Mouse (Mus musculus) left cerebral cortex, adult 9 months (tissue): ENCODE measurements around the gene Ahdc1.
A peak's percentile ranks its signal among the peaks of the same experiment; 100 is the strongest.

Experiments
- DNase-seq, 2 experiments: peaks; one replicate each; pipeline ENCODE4 v3.0.0; 2022; ENCODE audit warnings: low spot score in 2 of 2

Gene Ahdc1

GRCm38 (mm10) chr4:133017597-133018262 is 6.7 kb downstream of the Ahdc1 start:
- peak in 1 of 2 experiments; percentile 66 for DNase-seq

DNA sequence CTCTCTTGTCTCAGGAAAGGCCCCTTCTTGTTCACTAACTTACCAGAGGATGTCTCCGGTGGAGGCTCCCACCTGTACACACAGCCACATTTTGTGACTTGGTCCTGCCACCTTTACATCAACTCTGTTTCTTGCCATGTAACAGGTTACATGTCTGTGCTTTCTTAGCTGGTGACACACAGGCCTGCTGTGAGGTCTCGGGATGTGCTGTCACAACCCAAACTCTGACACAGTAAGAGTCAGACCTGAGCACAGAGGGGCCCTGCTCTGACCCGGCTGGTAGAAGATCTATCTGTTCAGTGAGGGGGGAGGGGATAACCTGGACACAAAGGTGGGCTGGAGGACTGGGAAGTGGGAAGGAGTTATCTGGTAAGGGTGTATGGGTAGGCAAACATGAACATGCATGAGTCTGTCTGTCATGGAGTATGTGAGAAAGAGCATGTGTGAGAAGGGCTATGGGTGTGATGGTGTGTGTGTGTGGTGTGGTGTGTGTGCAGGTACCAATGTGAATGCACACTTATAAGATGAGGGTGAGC is 7.3 kb downstream of the Ahdc1 start:
- DNase-seq, result no peak

DNA sequence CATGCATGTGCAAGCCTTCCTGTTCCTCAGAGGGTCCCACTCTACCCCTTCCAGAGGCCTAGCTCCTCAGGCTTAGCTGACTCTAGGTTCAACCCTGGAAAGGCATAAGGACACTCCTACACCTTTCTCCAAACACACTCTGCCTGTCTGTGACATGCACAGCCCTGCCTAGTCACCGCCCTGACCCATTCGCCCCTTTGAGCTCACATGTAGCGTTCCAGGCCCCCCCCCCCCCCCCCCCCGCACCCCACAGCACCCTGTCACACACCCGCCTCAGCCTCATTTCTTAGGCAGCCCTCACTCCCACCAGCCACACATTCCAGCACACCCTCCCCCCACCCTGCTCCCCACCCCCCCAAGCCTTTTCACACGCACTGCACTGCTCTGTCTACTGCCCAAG is 9.7 kb downstream of the Ahdc1 start:
- DNase-seq, result no peak

DNA sequence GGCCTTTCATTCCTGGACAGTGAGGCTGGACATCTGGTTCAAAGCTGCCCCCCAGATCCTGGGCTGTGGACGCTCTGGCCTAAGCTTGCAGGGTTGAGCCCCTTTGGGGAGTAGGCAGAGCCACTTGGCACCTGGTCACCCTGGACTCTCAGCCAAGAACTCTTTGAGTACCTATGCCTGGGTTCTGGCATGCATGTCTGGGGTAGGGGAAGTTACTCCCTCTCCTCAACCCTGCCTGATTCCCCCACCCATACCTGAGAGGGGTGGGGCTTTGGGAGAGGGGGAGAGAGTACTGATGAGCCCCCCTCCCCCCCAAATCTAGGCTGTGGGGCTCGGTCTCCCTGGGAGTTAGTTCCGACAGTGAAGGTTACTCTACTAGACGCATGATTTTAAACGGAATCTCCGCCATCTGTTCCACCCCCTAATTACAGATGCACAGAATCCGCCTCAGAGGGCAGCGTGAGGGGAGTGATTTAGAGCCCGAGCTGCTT is 10.2 kb downstream of the Ahdc1 start:
- no peak for DNase-seq

DNA sequence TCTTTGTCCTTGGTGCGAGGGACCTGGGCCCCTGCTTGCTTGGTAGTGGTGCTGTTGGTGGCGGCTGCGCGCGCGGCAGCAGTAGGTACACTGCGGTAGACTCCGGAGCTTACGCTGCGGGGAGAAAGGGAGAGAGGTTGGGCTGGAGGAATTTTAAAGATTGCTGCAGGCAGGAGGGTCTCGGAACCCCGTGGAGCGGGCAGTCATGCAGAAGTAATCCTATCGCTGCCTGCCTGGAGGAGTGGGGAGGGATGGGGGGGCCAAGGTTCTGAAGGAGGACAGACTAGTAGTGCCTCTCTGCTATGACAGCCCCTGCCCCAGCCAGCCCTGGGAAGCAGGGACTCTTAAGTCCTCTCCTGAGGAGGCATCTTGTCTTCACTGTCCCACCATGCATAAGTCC is 11.2 kb downstream of the Ahdc1 start:
- no peak for DNase-seq

DNA sequence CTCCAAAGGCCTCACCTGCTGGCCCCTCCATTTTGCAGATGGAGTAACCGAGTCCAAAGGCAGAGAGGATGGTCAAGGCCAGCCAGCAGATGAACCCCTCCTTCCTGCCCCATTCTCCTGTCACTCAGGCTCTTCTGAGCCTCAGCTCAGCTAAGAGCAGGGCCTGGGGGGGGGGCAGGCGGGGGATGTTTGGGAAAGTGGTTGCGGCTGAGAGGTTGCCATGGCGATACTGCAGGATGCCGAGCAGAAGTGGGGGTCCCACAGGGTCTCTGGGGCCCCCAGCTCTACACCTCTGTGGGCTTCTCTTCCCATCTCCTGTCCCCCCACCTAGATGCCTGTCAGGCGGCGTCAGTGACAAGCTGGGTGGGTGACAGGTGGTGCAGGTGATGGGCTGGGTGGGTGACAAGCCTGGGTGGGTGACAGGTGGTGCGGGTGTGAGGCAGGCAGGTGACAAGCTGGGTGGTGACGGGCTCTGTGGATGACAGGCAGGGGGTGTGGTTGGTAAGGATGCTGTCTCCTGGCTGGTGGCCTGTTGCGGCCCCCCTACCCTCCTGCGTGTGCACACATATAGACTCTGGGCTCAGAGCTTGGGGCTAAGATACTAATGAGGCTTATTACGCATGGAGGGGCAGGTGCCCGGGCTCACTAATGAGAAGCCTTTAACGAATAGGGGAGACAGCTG is 12.0 kb downstream of the Ahdc1 start:
- DNase-seq, result no peak

GRCm38 (mm10) chr4:133023636-133024035 is 12.6 kb downstream of the Ahdc1 start:
- DNase-seq, result no peak

DNA sequence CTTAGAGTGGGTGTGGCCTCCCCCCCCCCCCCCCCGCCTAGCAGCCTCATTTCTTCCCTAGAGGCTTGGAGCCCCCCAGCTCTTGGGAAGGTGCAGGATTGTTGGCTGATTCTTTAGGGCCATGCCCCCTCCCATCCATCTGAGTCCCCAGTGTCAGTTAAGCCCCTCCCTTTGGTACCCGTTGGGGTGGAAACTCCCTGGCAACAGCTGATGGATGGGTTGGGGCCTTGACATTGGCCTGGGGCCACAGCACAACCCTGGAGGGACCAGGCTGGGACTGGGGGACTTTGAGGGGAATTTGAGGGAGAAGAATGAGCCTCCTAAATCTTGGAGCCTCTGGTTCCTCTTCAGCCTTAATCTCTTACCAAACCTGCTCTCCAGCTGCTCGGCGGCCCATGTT is 13.3 kb downstream of the Ahdc1 start:
- DNase-seq, result no peak

GRCm38 (mm10) chr4:133024969-133025685 is 14.1 kb downstream of the Ahdc1 start:
- no peak for DNase-seq

GRCm38 (mm10) chr4:133026272-133026671 is 15.2 kb downstream of the Ahdc1 start:
- no peak for DNase-seq

GRCm38 (mm10) chr4:133026826-133027375 is 15.8 kb downstream of the Ahdc1 start:
- no peak for DNase-seq

- no peak for DNase-seq
Measured at GRCm38 (mm10) chr4:133027721-133028120, 16.7 kb downstream of the Ahdc1 start.

DNA sequence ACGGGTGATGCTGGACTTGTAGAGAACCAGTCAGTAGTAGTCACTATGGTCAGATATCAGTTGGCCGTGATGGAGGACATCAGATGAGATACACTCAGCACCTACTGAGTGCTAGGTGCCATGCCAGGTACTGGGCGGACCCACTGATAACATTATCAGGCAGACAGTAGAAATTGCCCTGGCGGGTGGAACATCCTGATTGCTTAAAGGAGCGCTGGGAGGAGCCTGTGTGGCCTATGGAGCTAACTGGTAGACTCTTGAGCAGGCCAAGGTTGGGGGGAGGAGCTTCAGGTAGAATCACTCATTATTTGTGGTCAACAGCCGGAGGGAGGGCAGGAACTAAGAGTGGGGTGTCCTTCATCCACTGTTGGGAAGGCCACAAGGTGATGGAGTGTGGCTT is 17.1 kb downstream of the Ahdc1 start:
- DNase-seq, result no peak

- no peak for DNase-seq
Measured at GRCm38 (mm10) chr4:133028875-133029274, 17.8 kb downstream of the Ahdc1 start.

DNA sequence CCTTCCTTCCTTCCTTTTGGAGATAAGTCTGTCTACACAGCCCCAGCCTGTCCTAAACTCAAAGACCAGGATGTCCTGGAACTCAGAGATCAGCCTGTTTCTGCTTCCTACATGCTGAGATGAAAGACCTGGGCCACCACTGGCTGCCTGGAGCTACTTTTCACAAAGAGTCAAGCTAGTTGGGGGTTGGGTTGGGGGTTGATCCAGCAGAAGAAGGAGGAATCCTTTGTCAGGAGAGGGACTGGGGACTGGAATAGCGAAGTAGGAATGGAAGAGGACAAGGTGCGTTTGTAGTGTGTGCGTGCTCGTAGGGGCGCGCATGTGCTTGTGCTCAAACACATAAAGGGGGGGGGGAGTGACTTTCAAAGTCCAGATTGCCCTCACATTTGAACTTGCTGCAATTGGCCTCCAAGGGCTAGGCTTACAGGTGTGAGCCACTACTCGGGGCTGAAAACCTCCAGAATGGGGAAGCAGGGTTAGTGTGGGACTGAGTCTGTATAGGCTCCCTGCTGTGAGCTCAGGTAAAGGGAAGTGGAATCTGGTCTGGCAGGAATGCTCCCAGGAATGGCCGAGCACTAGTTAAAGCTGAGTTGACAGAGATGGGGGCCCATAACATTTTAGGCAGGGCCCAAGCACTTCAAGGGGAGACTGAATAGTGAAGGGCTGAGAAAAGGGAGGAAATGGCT is 21.5 kb downstream of the Ahdc1 start:
- no peak for DNase-seq

GRCm38 (mm10) chr4:133034478-133034877 is 23.4 kb downstream of the Ahdc1 start:
- no peak for DNase-seq

GRCm38 (mm10) chr4:133035446-133035845 is 24.4 kb downstream of the Ahdc1 start:
- DNase-seq, result no peak

GRCm38 (mm10) chr4:133035946-133036345 is 24.9 kb downstream of the Ahdc1 start:
- no peak for DNase-seq

DNA sequence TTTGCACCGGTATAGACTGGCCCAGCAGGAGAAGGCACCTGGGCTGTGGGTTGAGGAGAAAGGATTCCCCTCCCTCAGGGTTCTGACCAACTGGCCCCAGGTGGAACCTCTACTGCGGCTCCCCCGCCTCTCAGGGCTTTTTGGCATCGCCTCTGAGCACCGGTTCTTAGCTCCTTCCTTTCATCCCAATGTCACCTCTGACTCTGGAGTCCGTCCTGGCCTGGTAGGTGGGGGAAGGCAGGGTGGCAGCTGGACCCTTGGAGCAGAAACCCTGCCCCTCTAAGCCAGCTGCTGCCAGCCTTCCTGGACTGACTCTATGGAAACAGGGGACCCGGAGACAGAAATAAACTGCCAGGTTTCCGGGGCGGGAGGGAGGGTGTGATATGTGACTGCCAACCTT is 26.2 kb downstream of the Ahdc1 start:
- no peak for DNase-seq

GRCm38 (mm10) chr4:133037798-133038197 is 26.7 kb downstream of the Ahdc1 start:
- DNase-seq, result no peak

DNA sequence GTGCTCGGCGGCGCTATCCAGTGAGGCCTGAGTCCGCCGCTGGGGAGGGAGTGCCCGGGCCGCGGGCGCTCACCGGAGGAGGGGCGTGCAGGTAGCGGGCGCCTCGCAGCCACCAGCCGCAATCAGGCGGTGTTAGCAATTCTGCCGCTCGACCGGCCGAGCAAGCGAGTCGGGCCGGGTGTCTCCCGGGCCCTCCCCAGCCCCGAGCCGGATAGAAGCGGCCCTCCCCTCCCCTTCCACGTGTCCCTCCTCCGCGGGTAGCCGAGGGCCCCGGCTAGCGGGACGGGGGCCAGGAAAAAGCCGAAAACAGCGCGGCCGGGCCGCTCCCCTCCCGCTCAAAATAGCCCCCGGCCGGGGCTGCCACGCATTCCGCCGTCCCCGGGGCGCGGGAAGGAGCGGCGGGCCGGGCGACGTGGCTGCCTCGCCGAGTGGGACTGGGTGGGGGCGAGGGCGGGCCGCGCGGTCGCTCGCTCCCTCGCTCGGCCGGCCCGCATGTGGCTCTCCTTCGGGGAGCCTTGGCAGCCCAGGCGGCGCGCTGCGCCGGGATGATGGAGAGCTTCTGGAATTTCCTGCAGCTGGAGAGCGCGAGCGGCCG is 27.6 kb downstream of the Ahdc1 start:
- DNase-seq, result no peak
